Mouse (Mus musculus): ENCODE results near the gene Rpp14. TPM values are rescaled to one million over a fixed set of nuclear protein-coding genes. Genes with fewer than 3 reads are reported as not detected.

Gene Rpp14
- total RNA-seq, 2 experiments from 2014 or later, result 25.5 to 28.5 TPM

- DNase-seq, result no peak
- intact Hi-C loops (cut with DNase I), result no loop called here
These were observed 25.7 kb upstream of the Rpp14 start for GRCm38 (mm10) chr14:8054310-8055102.

- intact Hi-C loops (cut with DNase I), result no loop called here
These were observed 24.1 kb upstream of the Rpp14 start for GRCm38 (mm10) chr14:8056076-8056475.

GRCm38 (mm10) chr14:8059938-8060337 is 20.2 kb upstream of the Rpp14 start:
- DNase-seq, result no peak
- intact Hi-C loops (cut with DNase I), result no loop called here

More at GRCm38 (mm10) chr14:8056076-8056475, 24.1 kb upstream of the Rpp14 start:
- no peak for DNase-seq

- DNase-seq, result no peak
These were observed 18.1 kb upstream of the Rpp14 start for GRCm38 (mm10) chr14:8062076-8062475.

GRCm38 (mm10) chr14:8062537-8063301 is 17.4 kb upstream of the Rpp14 start:
- intact Hi-C loops (cut with DNase I), result no loop called here

More at GRCm38 (mm10) chr14:8062076-8062475, 18.1 kb upstream of the Rpp14 start:
- intact Hi-C loops (cut with DNase I), result no loop called here

GRCm38 (mm10) chr14:8063835-8064785 is 16.1 kb upstream of the Rpp14 start:
- intact Hi-C loops (cut with DNase I), result no loop called here
- DNase-seq, result no peak

More at GRCm38 (mm10) chr14:8062537-8063301, 17.4 kb upstream of the Rpp14 start:
- peak in 1 of 2 experiments; percentile 16 for DNase-seq

GRCm38 (mm10) chr14:8080718-8081117 is 551 bp downstream of the Rpp14 start:
- intact Hi-C loops (cut with DNase I), result no loop called here
- DNase-seq, result no peak

- intact Hi-C loops (cut with DNase I), result no loop called here
- no peak for DNase-seq
These were observed 2.8 kb downstream of the Rpp14 start for GRCm38 (mm10) chr14:8082949-8083348.

GRCm38 (mm10) chr14:8089016-8089415 is 8.8 kb downstream of the Rpp14 start:
- intact Hi-C loops (cut with DNase I), result no loop called here
- DNase-seq, result no peak

GRCm38 (mm10) chr14:8092573-8092972 is 12.4 kb downstream of the Rpp14 start:
- intact Hi-C loops (cut with DNase I), result loop anchor here (2.0 to 5.0 kb wide), 2 partner anchors 64 to 255 kb away; no protein-coding TSS in a partner anchor
- DNase-seq, result no peak

GRCm38 (mm10) chr14:8093427-8093826 is 13.3 kb downstream of the Rpp14 start:
- DNase-seq, result no peak
- intact Hi-C loops (cut with DNase I), result loop anchor here (2.0 to 5.0 kb wide), 2 partner anchors 63 to 254 kb away; no protein-coding TSS in a partner anchor

- intact Hi-C loops (cut with DNase I), result loop anchor here (5.0 kb wide), 3 partner anchors 117 to 252 kb away; partner anchors contain the start of genes Acox2 and Kctd6
- no peak for DNase-seq
These were observed 14.9 kb downstream of the Rpp14 start for GRCm38 (mm10) chr14:8094931-8095561.

GRCm38 (mm10) chr14:8095562-8095950 is 15.4 kb downstream of the Rpp14 start:
- DNase-seq, result peak; percentile 20 to 36
- intact Hi-C loops (cut with DNase I), result loop anchor here (5.0 kb wide), 2 partner anchors 117 to 162 kb away; partner anchors contain the start of genes Acox2 and Kctd6

GRCm38 (mm10) chr14:8097978-8098686 is 18.0 kb downstream of the Rpp14 start, which contains the start of gene Pxk:
Pxk (plus strand) TSS chr14:8098211.
- intact Hi-C loops (cut with DNase I), result loop anchor here (5.0 kb wide), 2 partner anchors 114 to 159 kb away; partner anchors contain the start of genes Acox2 and Kctd6
- DNase-seq, result peak; percentile 94 to 95

- no peak for DNase-seq
- intact Hi-C loops (cut with DNase I), result loop anchor here (5.0 kb wide), 2 partner anchors 114 to 159 kb away; partner anchors contain the start of genes Acox2 and Kctd6
These were observed 18.5 kb downstream of the Rpp14 start for GRCm38 (mm10) chr14:8098687-8098995.

GRCm38 (mm10) chr14:8099561-8100021 is 19.4 kb downstream of the Rpp14 start:
- DNase-seq, result no peak
- intact Hi-C loops (cut with DNase I), result loop anchor here (5.0 kb wide), 2 partner anchors 113 to 158 kb away; partner anchors contain the start of genes Acox2 and Kctd6

GRCm38 (mm10) chr14:8101886-8102285 is 21.7 kb downstream of the Rpp14 start:
- no peak for DNase-seq
- intact Hi-C loops (cut with DNase I), result no loop called here

- intact Hi-C loops (cut with DNase I), result no loop called here
- no peak for DNase-seq
These were observed 22.5 kb downstream of the Rpp14 start for GRCm38 (mm10) chr14:8102676-8103075.

GRCm38 (mm10) chr14:8108047-8108446 is 27.9 kb downstream of the Rpp14 start:
- intact Hi-C loops (cut with DNase I), result no loop called here
- no peak for DNase-seq
